Mouse (Mus musculus) layer of hippocampus, adult 9-10 months (tissue): ENCODE data around the gene Epha3.

ENCODE experiments used
- DNase-seq: peaks from one replicate; pipeline ENCODE4 v3.0.0; 2022; ENCODE audit warnings: low spot score

The Epha3 gene

GRCm38 (mm10) chr16:63500975-63501393 is 363.0 kb downstream of the Epha3 start:
- no peak for DNase-seq
